Mouse (Mus musculus): ENCODE data around the gene Man2c1.

DNA sequence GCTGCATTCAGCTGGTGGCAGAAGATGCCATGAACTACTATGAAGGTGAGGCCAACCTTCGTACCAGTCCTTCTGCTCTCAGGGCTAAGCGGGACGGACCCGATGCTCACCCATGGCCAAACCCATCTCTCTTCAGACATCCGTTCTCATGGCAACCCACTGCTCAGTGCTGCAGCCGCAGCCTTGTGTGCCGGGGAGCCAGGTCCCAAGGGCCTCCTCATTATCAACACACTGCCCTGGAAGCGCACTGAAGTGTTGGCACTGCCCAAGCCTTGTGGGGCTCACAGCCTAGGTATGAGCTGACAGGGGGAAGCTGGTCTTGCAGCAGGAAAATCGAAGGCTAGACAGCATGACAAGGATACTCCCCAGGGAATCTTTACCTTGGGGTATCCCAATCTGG, 8.6 kb downstream of the Man2c1 start:
- TF ChIP-seq CTCF (IDR thresholded peaks at IDR 0.05; ENCODE audit: low read depth) = no peak
- TF ChIP-seq EP300 (IDR thresholded peaks at IDR 0.05; ENCODE audit: low read depth) = no peak

All from liver, postnatal 0 days (tissue).